In the genomic region with DNA sequence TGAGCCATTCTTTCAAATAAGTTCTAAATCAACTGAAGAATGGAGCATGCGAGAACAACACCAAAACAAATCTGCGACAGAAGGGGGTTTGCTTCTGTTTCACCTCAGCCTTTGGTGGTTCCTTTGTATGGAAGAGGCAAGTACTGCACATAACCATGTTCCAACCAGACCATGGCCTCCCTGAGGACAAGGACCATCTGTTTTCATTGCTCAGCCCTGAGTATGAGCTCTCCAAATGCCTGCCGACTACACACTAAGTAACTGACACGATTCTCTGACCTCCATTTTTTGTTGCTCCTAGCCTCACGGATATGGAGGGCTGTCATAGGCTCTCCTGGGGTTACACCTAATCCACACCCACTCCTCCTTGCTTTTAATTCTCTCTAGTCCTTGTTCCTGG, we compare ENCODE assay signal across 23 mouse cellular contexts. TPM values are rescaled to one million over a fixed set of nuclear protein-coding genes. Genes with fewer than 3 reads are reported as not detected.
DNase-seq lines count a peak whose midpoint lies in the region; ATAC-seq lines count a peak whose summit lies in the region.
"Had no signal": no experiment of that assay in that cellular context is flagged by ENCODE, and none has a peak within 500 bp of the region (broad histone marks: within the 10 kb centered on the region; RNA-seq: fewer than 3 reads in every experiment).

No protein-coding gene starts in this region.

- DNase-seq in cerebellum, adult 11-12 months, result peak; percentile 28
- DNase-seq in cerebellum, adult 11 months, result no peak
- DNase-seq in cerebellum, adult 9-10 months, result peak; percentile 39
- peak; percentile 63 for DNase-seq in brain, adult 2 months (ENCODE audit: low read depth, low spot score)
- peak; percentile 23 to 28 for DNase-seq in cerebellum, postnatal 36 days
- DNase-seq: adrenal gland, adult 8-10 months; adrenal gland, postnatal 14 days; adrenal gland, postnatal 36 days; B cell, adult 2 months; embryo, embryonic 11 days had no signal

- no peaks in the 10 kb centered on the region for H3K36me3 ChIP-seq in hindbrain, embryonic 12.5 days
- H3K36me3 ChIP-seq: embryonic facial prominence, embryonic 13.5 days; embryonic facial prominence, embryonic 15.5 days; forebrain, embryonic 10.5 days; forebrain, embryonic 12.5 days; G1E had no signal

- no peak overlapping the region for H3K27ac ChIP-seq in hindbrain, embryonic 12.5 days
- H3K27ac ChIP-seq: embryonic facial prominence, embryonic 13.5 days; embryonic facial prominence, embryonic 15.5 days; forebrain, embryonic 10.5 days; forebrain, embryonic 12.5 days had no signal

- H3K9ac ChIP-seq in hindbrain, embryonic 12.5 days, result no peak overlapping the region
- H3K9ac ChIP-seq: embryonic facial prominence, embryonic 13.5 days; embryonic facial prominence, embryonic 15.5 days; forebrain, embryonic 12.5 days had no signal

- H3K4me1 ChIP-seq in hindbrain, embryonic 12.5 days, result no peaks in the 10 kb centered on the region
- H3K4me1 ChIP-seq: embryonic facial prominence, embryonic 13.5 days; embryonic facial prominence, embryonic 15.5 days; forebrain, embryonic 10.5 days; forebrain, embryonic 12.5 days had no signal

- no peaks in the 10 kb centered on the region for H3K27me3 ChIP-seq in hindbrain, embryonic 12.5 days
- H3K27me3 ChIP-seq: embryonic facial prominence, embryonic 13.5 days; embryonic facial prominence, embryonic 15.5 days; forebrain, embryonic 12.5 days had no signal

- no peak for ATAC-seq in cerebellum, adult (ENCODE audit: insufficient number of reproducible peaks, low FRiP score, low TSS enrichment)
- ATAC-seq in hindbrain, embryonic 12.5 days (ENCODE audit: low FRiP score), result no peak
- ATAC-seq: activated CD4-positive, CD25-positive, alpha-beta regulatory T cell, adult 4 months; CD4-positive, CD25-positive, alpha-beta regulatory T cell, adult 4 months; forebrain, embryonic 14.5 days; forebrain, embryonic 16.5 days; Patski had no signal

- no peaks in the 10 kb centered on the region for H3K9me3 ChIP-seq in hindbrain, embryonic 12.5 days (replicated peaks)
- H3K9me3 ChIP-seq: embryonic facial prominence, embryonic 13.5 days; embryonic facial prominence, embryonic 15.5 days; forebrain, embryonic 10.5 days; forebrain, embryonic 12.5 days; G1E had no signal

- whole genome bisulfite sequencing in hindbrain, embryonic 12.5 days, result 83% methylated on average over 5 of the region's 5 CpGs

- no peak overlapping the region for H3K4me2 ChIP-seq in hindbrain, embryonic 12.5 days (replicated peaks)
- H3K4me2 ChIP-seq: embryonic facial prominence, embryonic 13.5 days; embryonic facial prominence, embryonic 15.5 days; forebrain, embryonic 12.5 days had no signal

- H3K4me3 ChIP-seq in hindbrain, embryonic 12.5 days, result no peak overlapping the region
- H3K4me3 ChIP-seq: embryonic facial prominence, embryonic 13.5 days; embryonic facial prominence, embryonic 15.5 days; erythroblast, embryonic 14.5 days; forebrain, embryonic 10.5 days; forebrain, embryonic 12.5 days had no signal

RNA-seq across cellular contexts. Expression of a gene that starts 29.4 kb away (rescaled TPM):
- 3.4 and 3.5 TPM in 2 replicates for polyA plus RNA-seq in hindbrain, embryonic 12.5 days (2016; fragmentation: Nextera tagmentation; extraction: Ambion mirVana)
- polyA plus RNA-seq: activated CD4-positive, CD25-positive, alpha-beta regulatory T cell, adult 4 months; CD4-positive, CD25-positive, alpha-beta regulatory T cell, adult 4 months; erythroblast, embryonic 14.5 days; G1E had no signal
